Mouse (Mus musculus): Measurements from ENCODE around the gene Mtus2. TPM values are rescaled to one million over a fixed set of nuclear protein-coding genes. Genes with fewer than 3 reads are reported as not detected.
"Not testable (repeated sequence)": the region's sequence is repeated elsewhere in the genome, so short reads cannot be mapped to it uniquely, and the experiment has no call there.

The Mtus2 gene
- total RNA-seq, 2 experiments from 2014 or later = 82.2 to 93.8 TPM

DNA sequence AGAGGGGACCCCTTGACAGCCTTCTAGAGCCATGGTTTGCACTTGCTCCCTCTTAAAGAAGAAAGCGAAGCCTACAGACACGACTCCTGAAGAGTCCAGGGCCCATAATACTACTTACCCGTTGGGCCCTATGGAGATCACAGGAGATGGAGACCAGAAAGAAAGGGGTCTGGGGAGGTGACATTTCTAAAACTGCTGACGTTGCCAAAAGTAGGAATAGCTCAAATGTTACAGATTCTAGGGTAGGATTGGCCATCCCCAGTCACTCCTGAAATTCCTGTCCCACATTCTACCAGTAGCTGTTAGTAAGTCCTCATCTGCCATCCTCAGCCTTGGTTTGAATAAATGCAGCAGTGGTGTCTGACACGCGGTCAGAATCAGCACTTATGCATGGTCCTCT lies 325.0 kb downstream of the Mtus2 start:
- DNase-seq = no peak

DNA sequence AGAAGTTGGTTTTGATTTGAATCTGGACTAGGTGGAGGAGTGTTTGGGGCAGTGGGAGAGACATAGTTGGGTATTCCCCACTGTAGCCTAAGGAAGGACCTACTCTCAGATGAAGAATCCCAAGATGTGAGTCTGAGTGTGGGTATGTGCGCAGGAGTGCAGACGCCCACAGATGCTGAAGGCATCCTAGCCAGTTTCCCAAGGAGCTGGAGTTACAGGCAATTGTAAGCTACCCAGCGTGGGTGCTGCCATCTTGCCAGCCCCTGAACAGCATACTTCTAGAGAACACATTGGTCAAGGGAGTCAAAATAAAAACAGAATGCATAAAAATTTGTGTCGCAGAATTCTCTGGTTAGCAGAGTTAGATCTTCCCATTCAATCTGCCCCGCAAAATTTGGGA lies 325.5 kb downstream of the Mtus2 start:
- DNase-seq = no peak

DNA sequence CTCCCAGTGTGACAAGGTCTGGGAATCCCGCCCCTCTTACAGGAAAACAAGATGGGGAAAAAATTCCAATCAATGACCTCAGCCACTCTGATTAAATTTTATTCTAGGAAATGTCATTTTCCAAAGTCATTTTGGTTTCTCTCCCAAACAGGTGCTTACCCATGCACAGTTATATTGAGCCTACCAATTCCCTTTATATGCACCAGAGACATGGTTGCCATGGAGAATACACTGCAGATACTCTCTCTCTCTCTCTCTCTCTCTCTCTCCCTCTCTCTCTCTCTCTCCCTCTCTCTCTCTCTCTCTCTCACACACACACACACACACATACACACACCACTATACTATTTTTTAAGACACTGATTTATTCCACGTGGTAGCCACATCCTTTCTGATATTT lies 326.1 kb downstream of the Mtus2 start:
- no peak for DNase-seq

DNA sequence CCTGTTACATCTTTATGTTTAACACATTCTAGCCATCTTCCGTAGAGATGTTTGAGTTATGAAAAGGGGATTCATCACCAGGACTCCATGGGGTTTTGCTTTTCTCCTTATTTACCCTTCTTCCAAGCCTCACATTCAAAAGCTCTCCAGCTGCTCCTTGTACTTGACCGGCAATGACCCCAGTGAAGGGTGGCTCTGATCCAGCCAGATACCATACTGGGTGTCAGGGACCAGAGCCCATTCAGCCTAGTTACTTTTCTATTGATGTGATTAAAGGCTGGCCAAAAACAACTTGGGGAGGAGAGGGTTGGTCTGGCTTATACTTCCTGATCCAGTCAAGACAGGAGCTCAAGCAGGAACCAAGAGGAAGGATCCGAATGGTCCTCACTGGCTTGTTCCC lies 326.5 kb downstream of the Mtus2 start:
- peak in 1 of 2 experiments; percentile 29 for DNase-seq

DNA sequence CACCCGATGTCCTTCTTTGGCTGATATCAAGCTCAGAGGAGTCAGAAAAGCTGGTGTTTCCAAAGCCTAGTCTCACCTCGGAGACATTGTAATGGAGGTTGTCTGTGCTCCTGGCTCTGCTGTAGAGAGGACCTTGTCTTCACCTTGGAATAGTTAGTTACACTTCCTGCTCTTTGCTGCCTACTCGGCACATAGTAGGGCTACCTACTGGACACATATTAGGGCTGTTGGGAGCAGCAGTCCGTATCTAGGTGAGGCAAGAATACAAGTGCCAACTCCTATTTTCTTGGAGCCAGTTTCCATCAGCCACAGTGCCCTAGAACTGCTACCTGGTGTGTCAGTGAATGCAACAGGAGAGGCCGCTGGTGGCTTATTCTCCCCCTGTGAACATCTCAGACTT lies 330.4 kb downstream of the Mtus2 start:
- no peak for DNase-seq

DNA sequence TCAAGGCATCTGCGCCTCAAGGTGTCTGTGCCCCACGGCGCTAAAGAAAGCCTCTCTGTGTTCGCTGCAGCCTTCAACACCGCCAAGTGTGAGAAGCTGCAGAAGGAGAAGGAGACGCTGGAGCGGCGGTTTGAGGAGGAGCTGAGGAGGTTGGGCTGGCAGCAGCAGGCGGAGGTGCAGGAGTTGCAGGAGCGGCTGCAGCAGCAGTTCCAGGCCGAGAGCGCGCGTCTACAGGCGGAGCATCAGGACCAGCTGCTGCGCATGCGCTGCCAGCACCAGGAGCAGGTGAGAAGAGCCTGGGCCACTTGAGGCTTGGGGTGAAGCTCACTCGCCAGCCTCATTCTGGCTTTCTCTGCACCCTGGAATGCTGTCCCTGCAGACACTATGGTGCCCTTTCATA lies 331.7 kb downstream of the Mtus2 start:
- no peak for DNase-seq

DNA sequence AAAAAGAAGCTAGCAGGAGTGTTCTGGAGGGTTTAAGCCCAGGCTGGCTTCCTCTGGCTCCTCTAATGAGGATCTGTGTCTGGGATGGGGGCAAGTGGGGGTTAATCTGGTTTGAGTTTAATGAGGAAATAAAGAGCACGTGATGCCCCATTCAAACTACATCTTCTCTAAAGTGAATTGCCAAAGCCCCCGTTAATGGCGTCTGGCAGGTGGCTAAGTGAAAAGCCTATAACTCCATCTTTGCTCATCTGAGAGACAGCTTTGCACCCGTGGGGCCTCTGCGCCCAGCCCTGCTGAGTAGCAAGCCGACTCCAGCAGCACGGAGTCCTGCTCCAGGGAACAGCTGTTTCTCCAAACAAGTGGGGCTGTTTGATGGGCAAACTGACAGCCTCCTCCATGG lies 332.8 kb downstream of the Mtus2 start:
- DNase-seq = no peak

DNA sequence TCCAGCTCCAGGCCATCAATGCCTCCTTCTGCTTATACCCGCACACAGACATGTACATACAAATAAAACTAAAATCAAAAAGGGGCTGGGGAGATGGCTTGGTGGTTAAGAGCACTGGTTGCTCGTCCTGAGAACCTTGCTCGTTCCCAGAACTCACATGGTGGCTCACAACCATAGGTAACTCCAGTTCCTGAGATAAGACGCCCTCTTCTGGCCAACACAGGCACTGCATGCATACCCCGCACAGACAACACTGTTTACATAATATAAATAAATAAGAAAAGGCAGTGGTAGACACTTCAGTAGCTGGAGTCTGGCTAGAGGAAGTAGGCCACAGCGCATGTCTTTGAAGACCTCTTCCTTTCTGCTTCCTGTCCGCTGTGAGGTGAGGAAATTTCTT lies 335.7 kb downstream of the Mtus2 start:
- no peak for DNase-seq

DNA sequence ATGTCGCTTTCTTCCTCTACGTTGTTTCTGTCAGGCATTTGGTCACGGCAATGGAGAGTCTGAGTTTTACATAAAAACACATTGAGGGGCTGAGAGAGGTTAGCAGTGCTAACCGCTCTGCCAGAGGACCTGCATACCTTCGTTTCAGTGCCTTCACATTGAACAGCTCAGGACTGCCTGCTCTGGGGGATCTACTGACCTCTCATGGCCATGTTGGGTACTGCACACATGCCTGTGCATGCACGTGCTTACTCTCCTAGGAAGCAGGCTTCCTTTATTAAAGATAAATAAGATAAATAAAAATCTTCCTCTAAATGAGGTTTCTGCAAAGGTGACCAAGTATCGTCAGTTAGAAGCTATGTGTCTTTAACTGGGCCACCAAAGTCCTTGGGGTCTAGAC lies 336.2 kb downstream of the Mtus2 start:
- DNase-seq = peak; percentile 15 to 44

DNA sequence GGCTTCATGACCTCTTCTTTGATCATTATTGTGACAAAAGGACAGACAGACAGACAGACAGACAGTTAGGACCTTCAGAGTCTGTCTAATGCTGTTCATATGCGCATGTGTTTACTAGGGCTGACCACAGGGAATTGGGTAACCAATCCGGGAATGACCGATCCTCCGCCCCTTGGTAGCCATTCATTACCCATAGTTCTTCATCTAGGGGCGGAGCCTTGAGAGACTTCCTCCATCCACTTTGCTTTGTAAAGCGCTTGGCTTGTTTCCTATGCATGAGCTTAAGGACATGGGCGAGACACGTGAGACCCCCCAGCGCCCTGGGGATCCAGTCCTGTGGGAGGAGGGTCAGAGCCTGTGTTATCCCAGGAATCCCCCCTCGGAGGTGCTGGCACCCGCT lies 345.8 kb downstream of the Mtus2 start:
- no peak for DNase-seq

DNA sequence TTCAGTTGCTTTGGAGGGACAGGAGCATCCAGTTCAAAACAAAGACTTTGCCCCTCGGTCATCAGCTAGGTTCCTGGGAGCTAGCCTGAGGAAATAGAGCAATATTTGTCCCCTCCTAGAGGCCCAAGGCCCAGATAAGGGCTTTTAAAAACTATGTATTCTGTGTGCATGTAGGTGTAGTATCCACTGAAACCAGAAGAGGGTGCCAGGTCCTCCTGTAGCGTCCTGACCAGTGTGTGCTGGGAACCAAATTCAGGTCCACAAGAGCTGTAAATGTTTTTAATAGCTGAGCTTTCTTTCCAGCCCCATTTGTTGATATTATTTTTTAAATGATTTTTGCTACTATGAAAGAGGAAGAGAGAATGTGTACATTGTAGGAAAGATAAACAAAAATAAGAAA lies 347.0 kb downstream of the Mtus2 start:
- DNase-seq = no peak

DNA sequence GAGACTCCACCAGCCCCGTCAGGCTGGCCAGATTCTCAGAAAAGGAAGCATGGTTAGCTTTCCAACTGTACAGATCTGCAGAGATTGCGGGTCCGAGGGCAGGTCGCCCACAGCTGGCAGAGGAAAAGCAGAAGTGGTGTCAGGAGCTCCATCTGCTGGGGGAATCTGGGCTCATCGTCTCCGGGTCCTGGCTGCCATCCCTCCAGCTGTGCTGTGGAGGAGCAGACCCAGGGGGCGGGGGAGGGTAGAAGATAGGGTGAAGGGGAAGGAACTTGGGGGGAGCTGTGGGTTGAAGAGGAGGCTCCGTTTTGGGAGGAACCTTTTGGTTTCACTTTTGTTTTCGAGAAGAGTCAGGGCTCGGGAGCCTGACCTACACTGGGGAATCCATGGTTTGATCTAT lies 353.7 kb downstream of the Mtus2 start:
- DNase-seq = peak; percentile 26 to 28

DNA sequence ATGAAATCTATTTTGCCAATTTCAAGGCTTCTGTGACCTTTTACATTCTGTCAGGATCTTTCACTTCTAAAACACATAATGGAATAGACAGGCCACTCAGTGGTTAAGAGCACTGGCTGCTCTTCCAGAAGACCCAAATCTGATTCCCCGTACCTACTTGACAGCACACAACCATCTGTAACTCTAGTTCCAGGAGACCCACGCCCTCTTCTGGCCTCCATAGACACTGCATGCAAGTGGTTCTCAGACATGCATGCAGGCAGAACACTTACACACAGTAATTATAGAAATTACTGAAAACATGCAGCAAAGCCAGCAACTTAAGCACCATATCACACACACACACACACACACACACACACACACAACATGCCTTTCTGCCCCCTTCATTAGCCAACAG lies 355.3 kb downstream of the Mtus2 start:
- DNase-seq = no peak

DNA sequence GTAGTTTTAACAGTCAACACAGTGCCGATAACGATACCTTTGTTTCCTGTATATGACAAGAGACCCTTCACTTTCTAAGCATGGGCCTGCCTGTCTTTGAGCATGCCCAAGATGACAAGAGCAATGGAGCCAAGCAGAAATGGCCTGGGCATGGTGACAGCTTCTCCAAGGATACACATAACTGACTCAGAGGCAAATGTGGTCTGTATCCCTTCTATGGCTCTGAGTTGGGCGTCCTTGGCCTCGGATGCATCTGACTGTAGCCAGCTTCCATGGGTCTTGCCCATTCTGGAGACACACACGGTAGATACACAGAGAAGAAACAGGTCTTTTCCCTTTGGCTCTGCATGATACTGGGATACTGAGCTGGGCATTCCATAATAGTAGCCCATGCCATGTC lies 357.8 kb downstream of the Mtus2 start:
- DNase-seq = no peak

DNA sequence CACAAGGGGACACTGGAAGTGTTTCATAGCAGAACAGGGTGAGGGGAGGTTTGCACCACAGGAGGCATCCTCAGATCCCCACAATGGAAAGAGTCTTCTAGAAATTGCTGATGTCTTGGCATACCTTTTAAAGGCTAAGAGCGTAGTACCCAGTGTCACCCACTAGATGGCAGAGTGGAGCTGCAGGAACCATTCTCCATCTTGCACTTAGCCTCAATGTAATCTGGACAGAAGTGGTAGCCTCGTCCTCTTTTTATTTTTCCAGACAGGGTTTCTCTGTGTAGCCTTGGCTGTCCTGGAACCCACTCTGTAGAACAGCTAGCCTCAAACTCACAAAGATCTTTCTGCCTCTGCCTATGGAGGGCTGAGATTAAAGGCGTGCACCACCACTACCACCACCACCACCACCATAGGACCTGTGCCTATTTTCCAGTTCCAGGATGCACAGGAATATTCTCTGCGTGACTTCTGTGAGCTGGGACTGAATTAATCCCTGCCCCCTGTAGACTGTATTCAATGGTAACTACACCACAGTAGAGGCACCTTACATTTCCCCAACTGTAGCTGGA lies 368.3 kb downstream of the Mtus2 start:
- peak; percentile 41 to 73 for DNase-seq

DNA sequence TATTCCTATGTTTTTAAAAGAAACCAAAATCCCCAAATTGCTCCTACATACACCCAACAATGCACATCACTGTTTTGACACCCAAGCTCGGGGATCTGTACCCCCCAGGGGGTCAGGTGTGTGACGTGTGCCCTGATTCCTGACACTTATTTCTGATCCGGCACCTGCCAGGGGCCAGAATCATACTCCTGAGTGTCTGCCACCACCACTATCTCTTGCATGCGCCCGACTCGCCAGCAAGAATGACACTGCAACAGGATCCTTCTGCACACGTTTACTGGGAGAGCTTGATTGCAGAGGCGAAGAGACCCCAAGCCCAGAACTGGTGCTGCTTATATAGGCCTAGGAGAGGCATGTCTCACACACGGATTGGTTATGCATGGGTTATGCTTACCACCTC lies 369.2 kb downstream of the Mtus2 start:
- DNase-seq = not testable (repeated sequence)

DNA sequence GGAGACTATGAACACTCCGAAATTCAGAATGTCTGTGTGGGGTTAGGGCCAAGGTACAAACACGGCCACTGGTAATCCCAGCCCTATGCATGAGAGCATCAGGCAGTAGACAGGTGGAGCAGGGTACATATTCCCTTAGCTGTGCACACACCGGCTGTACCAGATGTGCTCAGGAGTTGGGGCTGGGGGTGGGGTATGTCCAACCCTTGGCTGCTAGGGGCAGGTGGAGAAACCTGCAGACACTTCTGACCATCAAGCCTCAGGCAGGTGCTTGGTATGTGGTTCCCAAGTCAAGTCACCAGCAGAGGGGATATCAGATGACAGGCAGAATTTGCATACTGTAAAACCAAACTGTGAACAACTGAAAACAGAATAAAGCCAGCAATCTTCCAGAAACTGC lies 371.9 kb downstream of the Mtus2 start:
- DNase-seq = no peak

DNA sequence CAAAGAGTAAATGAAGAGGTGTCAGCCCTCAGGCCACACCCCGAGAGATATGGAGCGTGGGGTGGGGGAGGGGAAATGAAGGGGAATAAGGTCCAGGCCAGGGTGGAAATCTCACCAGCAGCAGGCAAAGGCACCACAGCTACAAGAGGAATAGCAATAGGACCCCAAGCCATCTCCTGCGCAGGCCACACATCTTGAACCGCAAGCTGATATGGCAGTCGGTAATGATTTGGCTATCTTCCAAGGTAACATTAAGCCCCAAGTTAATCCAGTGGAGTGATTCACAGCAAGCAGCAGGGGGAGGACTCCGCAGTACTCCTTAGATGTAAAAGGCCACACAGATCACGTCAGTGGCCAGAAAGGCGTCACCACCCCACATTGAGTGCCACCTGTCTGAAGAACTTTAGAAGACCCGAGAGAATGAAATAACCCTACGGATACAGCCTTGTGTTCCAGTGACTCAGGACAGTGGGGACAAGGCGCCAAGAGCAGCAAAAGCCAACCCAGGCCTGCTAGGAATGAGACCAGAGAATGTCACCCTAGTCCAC lies 374.2 kb downstream of the Mtus2 start:
- no peak for DNase-seq

DNA sequence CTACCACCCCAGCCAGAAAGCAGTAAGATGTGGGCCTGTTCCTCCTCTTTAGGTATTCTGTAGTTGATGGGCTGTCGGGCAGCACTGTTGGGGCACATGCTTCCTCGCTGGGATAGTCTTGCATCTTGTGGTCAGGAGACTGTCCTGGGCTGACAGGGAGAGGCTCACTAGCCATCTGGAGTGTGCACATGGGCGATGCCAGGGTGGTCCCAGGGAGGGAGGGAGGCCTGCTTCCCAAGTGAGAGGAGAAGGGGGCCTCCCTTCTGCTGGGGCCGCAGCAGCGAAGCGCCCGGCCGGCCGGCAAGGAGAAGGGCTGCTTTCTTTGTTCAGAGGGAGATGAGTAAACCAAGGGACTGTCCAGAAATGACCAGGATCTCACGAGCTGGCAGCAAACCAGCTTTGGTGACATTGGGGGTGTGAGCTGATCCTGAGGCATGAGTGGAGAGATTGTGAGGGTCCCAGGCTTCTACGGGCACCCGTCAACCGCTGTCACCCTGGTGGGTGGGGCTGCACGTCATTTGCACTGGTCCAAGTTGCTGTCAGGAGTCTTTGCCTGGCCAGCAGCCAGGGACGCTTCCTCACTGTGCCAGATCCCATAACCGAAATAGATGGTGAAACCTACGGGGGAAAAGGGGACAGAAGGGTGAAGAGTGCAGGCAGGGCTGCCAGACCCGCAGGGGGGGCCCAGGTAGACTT lies 375.0 kb downstream of the Mtus2 start:
- peak in 1 of 2 experiments; percentile 22 for DNase-seq

DNA sequence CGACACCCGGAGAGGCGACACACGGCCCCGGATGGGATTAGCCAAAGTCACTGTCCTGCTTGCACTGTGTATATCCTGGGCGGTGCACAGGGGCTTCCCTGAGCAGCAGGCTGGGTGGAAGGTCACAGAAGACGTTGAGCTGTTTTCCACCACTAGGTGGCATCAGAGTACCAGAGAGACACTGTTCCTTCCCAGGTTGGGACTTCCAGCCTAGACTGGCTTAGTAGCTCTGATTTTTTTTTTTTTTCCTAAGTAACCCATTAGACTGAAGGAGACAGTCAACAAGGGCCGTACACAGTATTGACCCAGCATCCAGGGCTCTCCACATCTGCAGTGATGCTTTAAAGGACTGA lies 375.5 kb downstream of the Mtus2 start:
- DNase-seq = peak; percentile 83 to 89

DNA sequence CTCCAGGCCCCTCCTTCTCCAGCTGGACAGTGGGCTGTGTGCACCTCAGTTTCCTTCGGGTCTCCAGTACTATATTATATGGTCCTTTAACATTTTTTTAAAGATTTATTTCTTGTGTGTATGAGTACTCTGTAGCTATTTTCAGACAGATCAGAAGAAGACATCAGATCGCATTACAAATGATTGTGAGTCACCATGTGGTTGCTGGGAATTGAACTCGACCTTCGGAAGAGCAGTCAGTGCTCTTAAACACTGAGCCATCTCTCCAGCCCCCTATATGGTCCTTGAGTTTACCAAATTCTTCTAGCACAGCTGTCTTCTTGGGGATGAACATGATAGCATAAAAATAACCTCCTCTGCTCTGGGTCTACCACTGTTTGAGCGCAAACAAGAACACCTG lies 382.0 kb downstream of the Mtus2 start:
- DNase-seq = no peak

DNA sequence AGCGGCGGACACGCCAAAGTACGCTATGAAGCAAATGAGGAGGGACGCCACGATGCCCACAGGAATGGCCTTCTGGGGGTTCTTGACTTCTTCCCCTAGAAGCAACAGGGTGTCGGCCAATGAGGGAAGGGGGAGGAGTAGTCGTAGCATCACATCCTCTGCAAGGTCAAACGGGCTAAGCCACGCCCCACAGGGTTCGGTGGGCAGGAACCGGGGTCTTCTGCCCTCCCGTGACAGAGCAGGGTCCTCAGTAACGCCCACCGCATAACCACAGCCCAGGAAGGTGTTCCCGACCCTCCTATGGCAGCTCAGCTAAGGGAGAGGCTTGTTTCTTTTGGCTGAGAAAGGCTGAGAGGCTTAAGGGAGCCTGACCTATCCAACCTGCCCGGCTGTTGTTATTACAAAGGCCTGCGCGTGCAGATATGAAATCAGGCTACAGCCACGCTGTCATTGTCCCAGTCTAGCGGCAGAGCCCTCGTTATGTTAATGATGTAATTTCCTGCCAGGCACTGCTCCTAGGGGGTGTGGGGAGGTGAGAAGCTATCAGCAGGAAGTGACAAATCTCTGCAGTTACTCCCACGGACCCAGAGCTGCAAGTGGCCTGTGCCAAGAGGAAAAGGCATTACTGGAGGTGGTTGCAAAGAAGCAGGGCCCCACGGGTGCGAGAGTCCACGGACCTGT lies 385.1 kb downstream of the Mtus2 start:
- DNase-seq = peak; percentile 72 to 87

DNA sequence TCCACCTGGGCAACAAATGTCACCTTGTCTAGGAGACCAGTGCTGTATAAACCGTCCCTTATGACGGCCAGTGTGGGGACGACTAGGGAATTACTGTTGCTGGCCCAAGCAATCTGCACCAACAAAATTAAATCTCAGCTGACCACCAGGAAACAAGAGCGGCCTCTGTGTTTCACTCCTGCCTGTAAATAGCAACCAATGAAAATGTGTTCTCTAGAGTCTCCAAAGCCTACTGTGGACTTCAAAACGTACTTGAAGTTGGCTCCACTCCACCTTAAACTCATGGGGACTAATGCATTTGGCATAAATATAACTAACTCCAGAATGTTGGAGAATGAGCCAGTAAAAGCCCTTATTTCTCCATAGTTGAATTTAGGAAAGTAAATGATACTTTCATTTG lies 387.3 kb downstream of the Mtus2 start:
- no peak for DNase-seq

DNA sequence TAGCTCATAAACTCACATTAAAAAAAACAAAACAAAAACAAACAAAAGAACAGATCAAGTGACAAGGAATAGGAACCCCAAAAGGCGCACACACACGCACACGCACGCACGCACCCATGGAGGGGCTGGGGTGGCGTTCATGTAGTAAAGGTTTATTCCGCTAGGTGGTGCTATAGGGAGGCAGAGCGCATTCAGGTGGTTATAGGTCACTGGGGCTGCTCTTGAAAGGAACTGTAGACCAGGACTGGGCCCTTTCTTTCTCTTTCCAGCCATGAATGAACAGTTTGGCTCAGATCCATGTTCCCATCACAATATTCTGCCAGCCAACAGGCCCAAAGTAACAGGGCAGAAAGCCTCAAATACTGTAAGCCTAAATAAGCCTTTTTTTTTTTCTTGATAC lies 389.4 kb downstream of the Mtus2 start:
- no peak for DNase-seq
